Mouse (Mus musculus): ENCODE data around the gene Htr2a. TPM values are rescaled to one million over a fixed set of nuclear protein-coding genes. Genes with fewer than 3 reads are reported as not detected.

Htr2a gene
- total and polyA plus RNA-seq, 3 experiments, result 0.04 TPM; not detected in 2

DNA sequence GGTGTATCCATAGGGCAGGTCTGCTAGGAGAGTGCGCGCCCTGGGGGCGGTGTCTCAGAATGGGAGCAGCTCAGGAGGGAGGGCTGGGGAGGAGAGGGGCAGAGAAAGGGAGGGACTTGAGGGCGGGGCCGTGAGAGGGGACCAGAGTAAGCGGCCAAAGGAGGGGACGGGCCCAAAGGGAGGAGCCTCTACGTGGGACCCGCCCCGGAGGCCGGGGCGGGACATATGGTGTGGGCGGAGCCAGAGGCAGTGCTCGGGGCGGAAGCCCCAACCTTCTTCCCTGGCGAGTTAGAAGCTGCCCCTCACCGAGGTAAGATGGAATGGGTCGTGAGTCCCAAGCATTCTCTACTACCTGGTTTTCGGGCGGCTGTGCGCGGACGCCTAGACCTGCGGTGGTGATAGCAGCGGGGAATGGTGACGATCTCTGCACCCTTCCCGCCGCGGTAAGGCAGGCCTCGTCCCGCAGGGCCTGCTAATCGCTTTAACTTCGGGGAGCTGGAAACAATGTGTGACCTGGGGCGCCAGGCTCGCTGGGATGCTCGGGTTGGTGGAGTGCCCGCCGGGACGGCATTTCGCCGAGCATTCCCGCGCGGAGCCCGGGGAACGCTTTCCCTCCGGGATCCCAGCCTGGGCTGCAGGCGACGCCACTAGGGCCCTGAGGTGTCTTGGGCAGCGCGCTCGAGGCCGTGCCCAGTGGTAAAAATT lies 91.6 kb downstream of the Htr2a start, which contains the start of gene Esd:
Esd (plus strand) TSS at position 219 of the 705 bp plus-strand sequence.
- peak; percentile 92 for DNase-seq (ENCODE audit: extremely low read depth)
- in situ Hi-C loops (cut with MboI; ENCODE audit: low pct_ligation_motif_present, low pct_unique_long_range_greater_than_20kb, low sequenced_read_pairs), result no loop called here
- H3K27me3 ChIP-seq (replicated peaks), result no peaks in the 10 kb centered on the region
- no peaks in the 10 kb centered on the region for H3K9me3 ChIP-seq (replicated peaks; ENCODE audit: low read length)
- TF ChIP-seq ZC3H11A (IDR thresholded peaks at IDR 0.05; ENCODE audit: low read depth, low read length) (no peak), RAD21 (IDR thresholded peaks at IDR 0.05; ENCODE audit: low read depth, low read length) (no peak), TBP (conservative IDR thresholded peaks at IDR 0.05; ENCODE audit: low read depth, low read length) (peak; percentile 83), ELF1 (IDR thresholded peaks at IDR 0.05; ENCODE audit: low read depth, low read length) (peak; percentile 71), TCF12 (IDR thresholded peaks at IDR 0.05; ENCODE audit: low read depth, low read length) (peak; percentile 79), E2F4 (IDR thresholded peaks at IDR 0.05; ENCODE audit: insufficient replicate concordance, low read depth, low read length) (no peak), MXI1 (IDR thresholded peaks at IDR 0.05; ENCODE audit: low read depth, low read length) (0 out of 2 replicates have a peak, but pooled peaks have one; percentile 35), ZNF384 (IDR thresholded peaks at IDR 0.05; ENCODE audit: low read depth, low read length) (no peak), POLR2AphosphoS2 (IDR thresholded peaks at IDR 0.05; ENCODE audit: low read depth, low read length) (no peak), MAX (IDR thresholded peaks at IDR 0.05; ENCODE audit: low read length) (no peak), NRF1 (IDR thresholded peaks at IDR 0.05; ENCODE audit: low read depth, low read length) (no peak), JUN (IDR thresholded peaks at IDR 0.05; ENCODE audit: insufficient read depth, low read depth, low read length) (no peak), SIN3A (IDR thresholded peaks at IDR 0.05; ENCODE audit: low read length) (peak; percentile 80), HCFC1 (IDR thresholded peaks at IDR 0.05; ENCODE audit: low read depth, low read length) (peak; percentile 25; the same call in 1 of the 2 replicates), NELFE (IDR thresholded peaks at IDR 0.05; ENCODE audit: low read depth, low read length) (peak; percentile 88), POLR2A (IDR thresholded peaks at IDR 0.05; ENCODE audit: low read depth, low read length) (peak; percentile 95), MAZ (IDR thresholded peaks at IDR 0.05; ENCODE audit: low read depth, low read length) (peak; percentile 39; the same call in 1 of the 2 replicates), ZKSCAN1 (IDR thresholded peaks at IDR 0.05; ENCODE audit: borderline replicate concordance, low read depth, low read length) (no peak), IRF4 (IDR thresholded peaks at IDR 0.05; ENCODE audit: low read depth, low read length) (peak; percentile 10; the same call in 1 of the 2 replicates), UBTF (IDR thresholded peaks at IDR 0.05; ENCODE audit: low read depth, low read length) (peak; percentile 53; the same call in 1 of the 2 replicates), CHD1 (IDR thresholded peaks at IDR 0.05; ENCODE audit: low read depth, low read length) (peak; percentile 84; the same call in 1 of the 2 replicates), MEF2A (IDR thresholded peaks at IDR 0.05; ENCODE audit: borderline replicate concordance, low read depth, low read length) (no peak)
- dilution Hi-C loops (cut with MboI; ENCODE audit: extremely low pct_ligation_motif_present, extremely low pct_unique_long_range_greater_than_20kb, low sequenced_read_pairs), result no loop called here
- H3K27ac ChIP-seq (ENCODE audit: insufficient read depth, low read depth), result no peak within 1 kb of the TSS
- peaks cover 21% of the 10 kb centered on the region for H3K79me2 ChIP-seq (replicated peaks; ENCODE audit: control insufficient read depth, extremely low read depth, insufficient read depth, poor library complexity, severe bottlenecking)
- H3K9ac ChIP-seq (ENCODE audit: insufficient read depth, low read depth), result peak within 1 kb of the TSS; percentile 62
- H3K4me3 ChIP-seq (replicated peaks in 1 of 3; ENCODE audit: low read depth in 2 of 3, low read length in 2 of 3, poor library complexity in 1 of 3), result peak within 1 kb of the TSS; percentile 64 to 96 (median 78)
- peaks cover 5 to 27% of the 10 kb centered on the region in 2 experiments for H3K4me1 ChIP-seq (ENCODE audit: control insufficient read depth in 1 of 2, insufficient read depth in 2 of 2)
- H3K4me2 ChIP-seq (ENCODE audit: insufficient read depth, low read depth, poor library complexity, severe bottlenecking), result peak within 1 kb of the TSS; percentile 94
- peaks cover 10 to 24% of the 10 kb centered on the region in 2 experiments for H3K36me3 ChIP-seq (replicated peaks in 1 of 2; ENCODE audit: control insufficient read depth in 1 of 2, insufficient read depth in 1 of 2, low read length in 1 of 2)
